Mouse (Mus musculus): Measurements from ENCODE around the gene Psmd2. TPM values are rescaled to one million over a fixed set of nuclear protein-coding genes. Genes with fewer than 3 reads are reported as not detected.

The Psmd2 gene
- 342 and 355 TPM in 2 replicates for polyA plus RNA-seq (2015; fragmentation: Nextera tagmentation; extraction: Ambion mirVana)

DNA sequence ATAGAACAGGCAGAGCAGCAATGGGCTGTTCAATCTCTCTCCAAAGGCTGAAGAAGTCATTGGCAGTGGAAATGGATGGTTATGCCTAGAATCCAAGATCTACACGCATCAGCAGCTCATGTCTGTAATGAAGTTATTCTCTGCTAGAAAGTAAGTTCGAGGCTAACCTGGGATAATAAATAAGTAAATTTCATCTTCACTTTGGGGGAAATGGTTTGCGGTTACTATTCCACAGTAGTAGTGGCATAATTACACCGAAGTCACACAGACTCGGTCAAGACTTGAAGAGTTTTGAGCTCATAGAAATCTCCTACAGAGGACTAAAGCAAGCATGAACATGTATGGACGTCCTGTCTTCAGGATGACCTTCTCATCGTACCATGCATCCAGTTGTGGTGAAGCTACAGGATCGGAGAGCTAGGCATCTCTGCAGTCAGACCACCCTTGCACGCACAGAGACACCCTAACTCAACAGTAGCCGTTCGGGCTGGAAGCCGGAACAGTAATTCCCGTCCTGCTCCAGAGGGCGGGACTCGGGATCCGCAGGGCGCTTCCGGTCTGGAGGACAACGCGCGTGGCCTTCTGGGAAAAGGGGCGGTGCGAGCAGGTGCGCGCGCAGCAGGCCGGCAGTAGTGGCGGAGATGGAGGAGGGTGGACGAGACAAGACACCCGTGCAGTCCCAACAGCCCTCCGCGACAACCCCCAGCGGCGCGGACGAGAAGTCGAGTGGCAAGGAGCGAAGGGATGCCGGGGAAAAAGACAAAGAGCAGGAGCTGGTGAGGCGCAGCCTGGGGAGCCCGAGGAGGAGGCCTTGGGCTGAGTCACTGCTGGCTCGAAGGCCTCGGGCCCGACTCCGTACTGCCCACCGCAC is at the start of gene Psmd2:
Gene Psmd2, plus strand, starts transcription at position 577 of the 871 bp plus-strand sequence.
- Histone ChIP-seq H3K27ac (peak within 1 kb of the TSS; percentile 74), H3K4me3 (peak within 1 kb of the TSS; percentile 92), H3K36me3 (peaks cover 27% of the 10 kb centered on the region), H3K4me1 (peaks cover 16% of the 10 kb centered on the region), H3K9ac (peak within 1 kb of the TSS; percentile 92), H3K9me3 (no peaks in the 10 kb centered on the region), H3K4me2 (replicated peaks) (peak within 1 kb of the TSS; percentile 97), H3K27me3 (no peaks in the 10 kb centered on the region)
- ATAC-seq (ENCODE audit: low FRiP score, low read depth) = peak; percentile 96
- WGBS = 2% methylated on average over 46 of the region's 46 CpGs

DNA sequence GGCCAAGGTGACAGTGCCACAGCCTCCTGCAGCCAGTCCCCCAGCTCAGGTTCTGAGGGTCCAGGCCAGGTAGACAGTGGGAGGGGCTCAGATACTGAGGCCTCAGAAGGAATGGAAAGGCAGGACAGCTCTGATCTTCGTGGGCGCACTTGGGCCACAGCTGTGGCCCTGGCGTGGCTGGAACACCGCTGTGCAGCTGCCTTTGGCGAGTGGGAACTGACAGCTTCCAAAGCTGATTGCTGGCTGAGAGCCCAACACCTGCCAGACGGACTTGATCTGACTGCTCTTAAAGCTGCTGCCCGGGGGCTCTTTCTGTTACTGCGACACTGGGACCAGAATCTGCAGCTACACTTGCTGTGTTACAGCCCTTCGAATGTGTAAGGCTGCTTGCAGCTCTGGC is 46.7 kb upstream of the Psmd2 start:
- no peak overlapping the region for H3K4me2 ChIP-seq (replicated peaks)

DNA sequence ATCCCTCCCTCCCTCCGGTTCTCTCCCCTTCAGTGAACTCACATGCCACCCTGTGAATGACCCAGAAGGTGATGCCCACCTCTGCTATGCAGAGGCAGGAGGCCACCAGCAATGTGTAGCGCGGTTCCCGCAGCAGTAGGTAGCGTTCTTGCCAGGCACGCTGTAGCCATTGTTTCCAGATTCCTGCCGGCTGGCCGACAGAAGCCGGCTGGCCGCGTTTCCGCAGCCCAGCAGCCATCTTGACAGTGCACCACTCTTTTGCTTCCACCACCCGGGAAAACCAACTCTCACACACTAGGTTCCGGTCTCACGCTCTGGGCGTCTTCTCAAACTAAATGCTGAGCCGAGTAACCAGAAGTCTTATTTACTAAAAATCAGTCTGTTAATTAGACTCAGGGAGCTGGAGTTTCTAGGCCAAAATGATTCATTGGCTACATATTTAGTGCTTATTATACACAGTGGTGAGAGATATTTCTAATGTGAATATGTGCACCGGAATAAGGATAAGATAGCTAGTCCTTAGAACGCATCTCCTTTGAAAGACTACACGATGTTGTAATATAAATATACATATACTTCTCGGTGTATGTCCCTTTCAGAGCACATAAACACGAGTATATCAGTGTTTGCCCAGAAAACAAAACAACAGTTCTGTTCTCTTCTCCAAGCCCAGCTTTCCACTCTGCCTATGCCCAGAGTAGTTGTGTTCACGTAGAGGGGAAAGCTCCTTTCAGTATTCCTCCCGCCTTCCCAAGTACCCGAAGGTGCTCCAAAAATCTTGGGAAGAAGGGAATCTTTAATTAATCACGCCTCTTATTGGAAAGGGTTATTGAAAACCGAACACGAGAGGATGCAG is 40.7 kb upstream of the Psmd2 start:
- H3K27me3 ChIP-seq = no peaks in the 10 kb centered on the region
- no peaks in the 10 kb centered on the region for H3K9me3 ChIP-seq
- H3K36me3 ChIP-seq = peaks cover 28% of the 10 kb centered on the region
- peak overlapping the region; percentile 80 for H3K27ac ChIP-seq
- peak overlapping the region; percentile 76 for H3K4me3 ChIP-seq
- peaks cover 14% of the 10 kb centered on the region for H3K4me1 ChIP-seq
- peak overlapping the region; percentile 83 for H3K9ac ChIP-seq
- peak; percentile 41; the same call in 1 of the 2 replicates for ATAC-seq (ENCODE audit: low FRiP score, low read depth)
- H3K4me2 ChIP-seq (replicated peaks) = peak overlapping the region; percentile 97
- WGBS = under 1% methylated on average over 28 of the region's 28 CpGs

More for the DNA sequence above, 46.7 kb upstream of the Psmd2 start:
- no peak; the same call in 1 of the 2 replicates for ATAC-seq (ENCODE audit: low FRiP score, low read depth)
- 63% methylated on average over 9 of the region's 9 CpGs for WGBS
- Histone ChIP-seq H3K4me1 (peaks cover 4% of the 10 kb centered on the region), H3K9ac (no peak overlapping the region), H3K27me3 (no peaks in the 10 kb centered on the region), H3K36me3 (peaks cover 49% of the 10 kb centered on the region), H3K9me3 (no peaks in the 10 kb centered on the region), H3K27ac (no peak overlapping the region), H3K4me3 (no peak overlapping the region)

DNA sequence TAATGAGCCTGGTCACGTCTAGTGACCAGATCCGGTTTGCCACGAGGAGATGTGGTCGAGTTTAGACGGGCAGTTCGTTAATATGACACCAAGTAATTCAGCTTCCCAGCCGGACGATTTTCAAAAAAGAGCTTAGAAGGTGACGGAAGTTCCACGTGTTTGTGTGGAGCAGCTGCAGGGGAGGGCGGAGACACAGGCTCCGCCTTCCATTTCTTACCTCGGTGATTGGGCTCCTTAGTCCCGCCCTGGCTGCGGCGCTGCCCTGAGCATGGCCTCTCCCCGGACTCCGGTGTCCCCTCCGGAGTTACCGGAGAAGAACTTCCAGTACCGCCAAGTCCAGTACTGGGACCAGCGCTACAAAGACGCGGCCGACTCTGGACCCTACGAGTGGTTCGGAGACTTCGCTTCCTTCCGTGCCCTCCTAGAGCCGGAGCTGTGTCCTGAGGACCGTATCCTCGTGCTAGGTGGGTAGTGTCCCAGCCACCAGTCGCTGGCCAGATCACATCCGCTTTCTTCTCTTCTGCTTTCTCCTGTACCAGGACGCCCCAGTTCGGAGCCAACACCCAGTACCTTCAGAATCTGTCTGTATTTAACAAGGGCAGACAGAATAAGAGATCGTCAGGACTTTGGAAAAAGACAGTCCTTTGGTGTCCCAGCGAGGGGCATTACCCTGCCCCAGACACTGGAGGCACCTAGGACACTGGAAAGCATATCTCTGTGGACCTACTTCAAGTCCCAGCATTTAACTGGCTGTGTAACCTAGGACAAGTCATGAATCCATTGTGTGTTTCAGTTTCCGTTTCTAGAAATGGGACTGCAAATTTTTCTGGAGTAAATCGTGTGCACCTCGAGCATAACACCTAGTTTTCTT is 39.9 kb upstream of the Psmd2 start, which contains the start of the genes Eef1akmt4, Gm49333 and Alg3:
Gene Eef1akmt4, plus strand, starts transcription at position 237 of the 871 bp plus-strand sequence.
Gene Gm49333, plus strand, starts transcription at position 254 of the 871 bp plus-strand sequence.
Gene Alg3, minus strand, starts transcription at position 379 of the 871 bp plus-strand sequence.
- 2% methylated on average over 41 of the region's 41 CpGs for WGBS
- H3K4me2 ChIP-seq (replicated peaks) = peak within 1 kb of the TSS; percentile 97
- H3K4me3 ChIP-seq = peak within 1 kb of the TSS; percentile 76
- H3K9ac ChIP-seq = peak within 1 kb of the TSS; percentile 83
- H3K36me3 ChIP-seq = peaks cover 24% of the 10 kb centered on the region
- no peaks in the 10 kb centered on the region for H3K9me3 ChIP-seq
- ATAC-seq (ENCODE audit: low FRiP score, low read depth) = peak; percentile 98
- H3K4me1 ChIP-seq = peaks cover 14% of the 10 kb centered on the region
- H3K27ac ChIP-seq = peak within 1 kb of the TSS; percentile 80
- H3K27me3 ChIP-seq = no peaks in the 10 kb centered on the region

DNA sequence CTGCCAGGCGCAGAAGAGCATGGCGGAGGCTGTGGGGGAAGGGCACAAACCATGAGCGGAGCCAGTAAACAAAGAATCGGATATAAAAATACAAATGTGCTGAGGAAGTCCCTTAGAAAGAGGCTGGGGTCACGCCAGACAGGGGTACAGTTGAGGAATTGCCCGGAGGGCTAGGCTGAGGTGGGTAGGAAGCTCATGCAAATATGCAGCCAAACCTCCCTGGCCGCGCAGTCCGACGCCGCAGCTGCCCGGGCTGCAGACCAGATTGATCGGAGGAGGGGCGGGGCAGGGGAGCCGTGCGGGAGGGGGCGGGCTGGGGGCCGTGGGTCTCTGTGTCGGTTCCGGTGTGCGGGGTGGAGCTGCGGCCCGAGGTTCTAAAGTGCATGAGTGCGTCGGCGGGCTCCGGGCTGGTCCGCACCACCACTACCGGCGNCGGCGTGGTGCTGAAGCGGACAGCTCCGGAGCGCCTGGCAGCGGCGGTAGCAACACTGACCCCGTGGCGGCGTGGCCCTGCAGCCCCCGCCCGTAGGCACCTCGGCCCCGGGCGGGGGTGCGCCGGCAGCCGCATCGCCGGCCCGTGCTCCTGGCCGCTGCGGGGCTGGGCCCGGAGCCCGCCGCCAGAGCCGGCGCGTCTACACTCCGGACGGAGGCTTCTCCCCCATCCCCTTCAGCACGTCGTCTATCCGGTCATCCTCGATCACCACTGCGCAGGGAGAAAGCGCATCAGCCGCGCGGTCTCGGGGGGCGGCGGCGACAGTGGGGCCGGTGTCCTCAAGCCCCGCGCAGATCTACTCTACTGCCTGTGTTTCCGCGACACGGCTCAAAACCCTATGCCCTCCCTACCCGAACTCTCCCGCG is 31.7 kb upstream of the Psmd2 start:
- Histone ChIP-seq H3K36me3 (peaks cover 17% of the 10 kb centered on the region), H3K27ac (no peak overlapping the region), H3K9ac (0 out of 2 replicates have a peak overlapping the region, but pooled peaks have one; percentile 2), H3K9me3 (no peaks in the 10 kb centered on the region), H3K4me2 (replicated peaks) (peak overlapping the region; percentile 99), H3K4me1 (peaks cover 32% of the 10 kb centered on the region), H3K27me3 (peaks cover 44% of the 10 kb centered on the region), H3K4me3 (peak overlapping the region; percentile 71)
- WGBS = 2% methylated on average over 75 of the region's 83 CpGs
- ATAC-seq (ENCODE audit: low FRiP score, low read depth) = peak; percentile 43; the same call in 1 of the 2 replicates

DNA sequence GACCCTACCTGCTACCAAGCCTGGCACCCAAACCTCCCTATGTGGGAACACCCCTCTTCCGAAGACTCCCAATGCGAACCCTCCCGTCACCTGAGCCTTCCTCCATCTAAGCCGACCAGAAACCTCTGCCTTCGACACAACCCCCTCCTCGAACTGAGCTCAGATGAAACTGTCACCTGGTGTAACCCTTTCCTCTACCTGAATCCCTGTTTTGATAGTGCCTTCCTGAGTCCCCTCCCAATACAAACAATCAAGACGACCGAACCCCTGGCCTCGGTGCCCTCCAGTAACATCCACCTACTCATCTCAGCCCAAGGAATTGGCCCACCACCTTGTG is 31.1 kb upstream of the Psmd2 start:
- H3K9me3 ChIP-seq = no peaks in the 10 kb centered on the region
- peaks cover 17% of the 10 kb centered on the region for H3K36me3 ChIP-seq
- H3K4me2 ChIP-seq (replicated peaks) = peak overlapping the region; percentile 99
- under 1% methylated on average over 9 of the region's 9 CpGs for WGBS
- H3K9ac ChIP-seq = no peak overlapping the region
- H3K27me3 ChIP-seq = peaks cover 46% of the 10 kb centered on the region
- peaks cover 32% of the 10 kb centered on the region for H3K4me1 ChIP-seq
- no peak overlapping the region for H3K27ac ChIP-seq
- peak overlapping the region; percentile 71 for H3K4me3 ChIP-seq
- ATAC-seq (ENCODE audit: low FRiP score, low read depth) = no peak

DNA sequence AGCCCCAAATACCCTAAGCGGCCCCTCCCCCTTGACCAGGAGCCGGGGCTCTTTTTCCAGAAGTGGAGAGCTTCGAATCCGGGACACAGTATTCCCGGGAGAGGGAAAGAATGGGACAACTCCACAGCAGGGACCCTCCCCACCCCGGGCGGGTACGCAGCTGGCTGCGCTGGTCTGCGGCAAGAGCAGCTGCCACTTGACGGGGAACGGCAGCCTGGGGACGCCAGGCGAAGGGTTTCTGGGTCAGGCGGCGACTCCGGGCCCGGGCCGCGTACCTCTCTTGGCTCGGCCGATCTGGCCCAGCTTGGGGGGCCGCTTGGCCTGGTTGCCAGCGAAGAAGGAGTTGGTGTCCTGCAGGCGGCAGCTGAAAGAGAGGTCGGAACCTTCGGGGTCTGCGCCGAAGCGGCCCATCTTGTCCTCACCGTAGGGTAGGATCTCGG is 30.7 kb upstream of the Psmd2 start:
- H3K9ac ChIP-seq = peak overlapping the region; percentile 75
- peak overlapping the region; percentile 71 for H3K4me3 ChIP-seq
- H3K4me2 ChIP-seq (replicated peaks) = peak overlapping the region; percentile 99
- H3K4me1 ChIP-seq = peaks cover 32% of the 10 kb centered on the region
- peaks cover 49% of the 10 kb centered on the region for H3K27me3 ChIP-seq
- H3K27ac ChIP-seq = no peak overlapping the region
- under 1% methylated on average over 32 of the region's 32 CpGs for WGBS
- peak; percentile 1; the same call in 1 of the 2 replicates for ATAC-seq (ENCODE audit: low FRiP score, low read depth)
- H3K9me3 ChIP-seq = no peaks in the 10 kb centered on the region
- peaks cover 17% of the 10 kb centered on the region for H3K36me3 ChIP-seq

DNA sequence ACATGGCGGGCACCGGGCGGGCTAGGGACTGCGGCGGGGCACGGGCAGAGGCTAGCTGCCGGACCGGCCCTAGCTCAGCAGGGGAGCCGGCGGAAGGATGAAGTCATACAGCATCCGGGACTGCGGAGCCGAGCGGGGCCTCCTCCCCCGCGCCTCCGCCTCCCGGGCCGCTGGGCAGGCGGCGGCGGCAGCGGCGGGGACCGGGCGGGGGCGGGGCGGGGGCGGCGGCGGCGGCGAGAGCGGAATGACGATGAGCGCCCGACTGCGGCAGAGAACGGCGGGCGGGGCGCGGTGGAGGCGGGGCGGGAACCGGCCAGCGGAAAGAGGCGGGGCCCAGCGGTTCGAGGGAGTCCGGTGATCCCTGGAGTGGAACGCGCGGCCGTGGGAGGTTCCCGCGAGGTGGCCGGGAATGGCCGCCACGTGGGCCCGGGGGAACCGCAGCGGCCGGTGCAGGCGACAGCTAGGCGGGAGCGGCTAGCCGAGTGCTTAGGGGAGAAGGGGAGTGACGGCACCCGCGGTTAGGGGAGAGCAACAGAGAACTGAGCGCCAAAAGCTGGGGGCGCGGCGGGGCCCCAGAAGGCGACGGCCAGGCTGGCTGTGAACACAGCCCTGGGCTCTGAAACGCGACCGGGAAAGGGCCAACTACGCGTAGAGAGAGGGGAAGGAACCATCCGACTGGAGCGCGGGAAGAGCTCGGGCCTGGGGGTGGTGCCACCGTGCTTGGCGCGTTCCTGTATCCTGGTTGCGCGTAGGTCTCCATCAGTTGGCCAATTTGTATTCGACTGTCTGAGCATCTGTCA is 30.1 kb upstream of the Psmd2 start, which contains the start of gene Camk2n2:
Gene Camk2n2, minus strand, starts transcription at position 97 of the 800 bp plus-strand sequence.
- Histone ChIP-seq H3K36me3 (peaks cover 12% of the 10 kb centered on the region), H3K4me2 (replicated peaks) (peak within 1 kb of the TSS; percentile 99), H3K4me3 (peak within 1 kb of the TSS; percentile 71), H3K27ac (no peak within 1 kb of the TSS), H3K9ac (peak within 1 kb of the TSS; percentile 75), H3K9me3 (no peaks in the 10 kb centered on the region), H3K27me3 (peaks cover 49% of the 10 kb centered on the region), H3K4me1 (peaks cover 32% of the 10 kb centered on the region)
- ATAC-seq (ENCODE audit: low FRiP score, low read depth) = peak; percentile 53
- WGBS = under 1% methylated on average over 66 of the region's 92 CpGs

DNA sequence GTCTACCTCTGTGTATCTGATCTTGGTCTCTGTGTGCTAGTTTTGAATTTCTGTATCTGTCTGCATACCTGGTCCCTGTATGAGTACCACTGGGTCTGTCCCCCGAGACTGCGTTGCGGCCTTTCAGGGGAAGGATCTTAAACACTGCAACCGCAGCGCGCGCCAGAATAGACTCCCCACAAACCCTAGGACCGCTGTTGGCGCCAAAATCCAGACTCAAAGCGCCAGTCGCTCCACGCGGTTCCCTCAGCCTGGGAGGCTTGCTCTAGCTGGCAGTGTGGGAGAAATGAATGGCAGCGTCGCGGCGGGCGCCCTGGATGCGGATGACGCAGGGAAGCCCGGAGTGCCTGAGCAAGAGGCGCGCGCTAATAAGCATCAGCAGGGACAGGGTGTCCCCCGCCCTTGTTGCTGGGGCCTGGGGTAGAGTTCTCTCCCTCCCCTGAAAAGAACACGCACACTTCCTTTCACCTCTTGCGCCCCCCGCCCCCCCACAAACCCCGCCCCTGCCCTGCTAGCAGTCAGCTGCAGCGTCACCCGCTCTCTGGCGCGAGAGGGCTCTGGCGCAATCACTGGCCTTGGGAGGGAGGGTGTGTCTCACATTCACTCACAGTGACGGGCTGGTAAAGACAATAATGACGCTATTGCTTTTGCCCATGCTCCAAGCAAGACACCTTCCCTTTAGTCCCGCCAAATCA is 29.3 kb upstream of the Psmd2 start:
- H3K9me3 ChIP-seq = no peaks in the 10 kb centered on the region
- under 1% methylated on average over 37 of the region's 37 CpGs for WGBS
- no peak overlapping the region for H3K27ac ChIP-seq
- peak overlapping the region; percentile 99 for H3K4me2 ChIP-seq (replicated peaks)
- peaks cover 12% of the 10 kb centered on the region for H3K36me3 ChIP-seq
- peaks cover 32% of the 10 kb centered on the region for H3K4me1 ChIP-seq
- peak; percentile 45 for ATAC-seq (ENCODE audit: low FRiP score, low read depth)
- peak overlapping the region; percentile 71 for H3K4me3 ChIP-seq
- H3K9ac ChIP-seq = peak overlapping the region; percentile 75
- H3K27me3 ChIP-seq = peaks cover 49% of the 10 kb centered on the region
